Mouse (Mus musculus) midbrain, embryonic 10.5 days (tissue): ENCODE data around the gene Otop1. TPM values are rescaled to one million over a fixed set of nuclear protein-coding genes. Genes with fewer than 3 reads are reported as not detected.

ENCODE experiments used
- DNase-seq: peaks from one replicate; pipeline ENCODE4 v3.0.0-alpha.2; 2017; ENCODE audit warnings: low spot score
- H3K27ac ChIP-seq: fragments of 300-500 bp; sonication (generic); replicated peaks from 2 replicates; pipeline ENCODE4 v1.5.1; 2016; ENCODE audit warnings: mild to moderate bottlenecking
- H3K27me3 ChIP-seq: fragments of 300-500 bp; sonication (generic); 2 replicates; pipeline ENCODE4 v1.6.1; 2016; ENCODE audit warnings: low read depth, mild to moderate bottlenecking; ENCODE audit not compliant: poor library complexity, severe bottlenecking
- H3K36me3 ChIP-seq: fragments of 300-500 bp; sonication (generic); 2 replicates; pipeline ENCODE4 v1.6.1; 2016; ENCODE audit warnings: mild to moderate bottlenecking, moderate library complexity
- H3K4me1 ChIP-seq: fragments of 300-500 bp; sonication (generic); 2 replicates; pipeline ENCODE4 v1.6.1; 2016
- H3K4me3 ChIP-seq: fragments of 300-500 bp; sonication (generic); 2 replicates; pipeline ENCODE4 v1.5.1; 2016; ENCODE audit warnings: mild to moderate bottlenecking, moderate library complexity
- H3K9me3 ChIP-seq: fragments of 300-500 bp; sonication (generic); replicated peaks from 2 replicates; pipeline ENCODE4 v1.6.1; 2016; ENCODE audit warnings: mild to moderate bottlenecking
- WGBS: fragments of 180-500 bp; shearing (Covaris S2); methylation state at CpG from one replicate; pipeline ENCODE4 v1.1.7; 2016; 5-methylcytosine and 5-hydroxymethylcytosine counted together
- polyA plus RNA-seq: library from polyadenylated mRNA; unstranded; fragments of >200 nt; fragmentation: Nextera tagmentation; extraction: Ambion mirVana; gene quantifications from 2 replicates; pipeline ENCODE4 v1.2.1, GENCODE M21; 2016

Gene Otop1
- polyA plus RNA-seq, 1 experiment from 2014 or later, result 0.10 TPM

- peaks cover 5% of the 10 kb centered on the region; the same call in 1 of the 2 replicates for H3K27me3 ChIP-seq
- peak within 1 kb of the TSS; percentile 88 for H3K27ac ChIP-seq
- H3K9me3 ChIP-seq, result no peaks in the 10 kb centered on the region
- peaks cover 8% of the 10 kb centered on the region for H3K4me1 ChIP-seq
- peak within 1 kb of the TSS; percentile 90 for H3K4me3 ChIP-seq
- under 1% methylated on average over 40 of the region's 40 CpGs for WGBS
- peak; percentile 70 for DNase-seq
- peaks cover 30% of the 10 kb centered on the region for H3K36me3 ChIP-seq
These were observed 15.6 kb upstream of the Otop1 start, which contains the start of gene Tmem128 for GRCm38 (mm10) chr5:38260107-38260682. TSS of gene Tmem128 (plus strand) at chr5:38260185.

- WGBS, result 94% methylated on average over 3 of the region's 3 CpGs
- no peak overlapping the region for H3K27ac ChIP-seq
- peaks cover 52% of the 10 kb centered on the region for H3K36me3 ChIP-seq
- no peak for DNase-seq
- H3K27me3 ChIP-seq, result peaks cover 30% of the 10 kb centered on the region
- no peaks in the 10 kb centered on the region for H3K9me3 ChIP-seq
- H3K4me1 ChIP-seq, result peaks cover 4% of the 10 kb centered on the region; the same call in 1 of the 2 replicates
- H3K4me3 ChIP-seq, result no peak overlapping the region
These were observed 4.8 kb upstream of the Otop1 start for GRCm38 (mm10) chr5:38270942-38271341.

- 90% methylated on average over 4 of the region's 4 CpGs for WGBS
These were observed 1.9 kb upstream of the Otop1 start for GRCm38 (mm10) chr5:38273831-38274230.

GRCm38 (mm10) chr5:38276451-38276850 lies 679 bp downstream of the Otop1 start:
- H3K4me3 ChIP-seq, result peak overlapping the region; percentile 51
- H3K9me3 ChIP-seq, result no peaks in the 10 kb centered on the region
- peaks cover 24% of the 10 kb centered on the region for H3K4me1 ChIP-seq
- WGBS, result 2% methylated on average over 19 of the region's 19 CpGs
- DNase-seq, result peak; percentile 35
- no peak overlapping the region for H3K27ac ChIP-seq
- peaks cover 4% of the 10 kb centered on the region; the same call in 1 of the 2 replicates for H3K36me3 ChIP-seq
- peaks cover 75% of the 10 kb centered on the region for H3K27me3 ChIP-seq

More at GRCm38 (mm10) chr5:38273831-38274230, 1.9 kb upstream of the Otop1 start:
- Histone ChIP-seq H3K27me3 (peaks cover 58% of the 10 kb centered on the region), H3K27ac (no peak overlapping the region), H3K4me3 (no peak overlapping the region), H3K36me3 (peaks cover 25% of the 10 kb centered on the region), H3K4me1 (peaks cover 24% of the 10 kb centered on the region), H3K9me3 (no peaks in the 10 kb centered on the region)
- no peak for DNase-seq

DNA sequence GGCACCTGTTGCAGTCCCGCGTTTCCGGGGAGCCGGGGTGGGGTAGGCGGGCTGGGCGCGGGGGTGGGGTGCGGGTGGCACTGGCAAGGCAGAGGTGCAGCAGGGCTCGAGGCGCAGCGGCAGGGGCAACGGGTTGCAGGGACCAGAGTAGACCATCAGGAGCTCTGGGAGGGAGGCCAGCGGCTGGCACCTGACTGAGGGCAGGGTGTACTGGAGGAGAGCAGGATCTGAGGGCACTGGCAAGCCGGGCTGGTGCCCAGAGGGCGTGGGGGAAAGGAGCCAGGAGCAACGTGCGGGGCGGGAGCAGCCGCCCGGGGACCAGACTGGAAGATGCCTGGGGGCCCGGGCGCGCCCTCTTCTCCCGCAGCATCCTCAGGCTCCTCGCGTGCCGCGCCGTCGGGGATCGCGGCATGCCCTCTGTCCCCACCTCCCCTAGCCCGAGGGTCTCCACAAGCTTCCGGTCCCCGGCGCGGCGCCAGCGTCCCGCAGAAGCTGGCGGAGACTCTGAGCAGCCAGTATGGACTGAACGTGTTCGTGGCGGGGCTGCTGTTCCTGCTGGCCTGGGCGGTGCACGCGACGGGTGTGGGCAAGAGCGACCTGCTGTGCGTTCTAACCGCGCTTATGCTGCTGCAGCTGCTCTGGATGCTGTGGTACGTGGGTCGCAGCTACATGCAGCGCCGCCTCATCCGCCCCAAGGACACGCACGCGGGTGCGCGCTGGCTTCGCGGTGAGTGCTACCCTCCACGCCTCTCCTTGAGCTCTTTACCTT lies 1.5 kb downstream of the Otop1 start:
- peak overlapping the region; percentile 51 for H3K4me3 ChIP-seq
- H3K27me3 ChIP-seq, result peaks cover 75% of the 10 kb centered on the region
- no peaks in the 10 kb centered on the region for H3K36me3 ChIP-seq
- H3K4me1 ChIP-seq, result peaks cover 24% of the 10 kb centered on the region
- H3K9me3 ChIP-seq, result no peaks in the 10 kb centered on the region
- WGBS, result 2% methylated on average over 65 of the region's 65 CpGs
- 0 out of 2 replicates have a peak overlapping the region, but pooled peaks have one; percentile 6 for H3K27ac ChIP-seq
- DNase-seq, result peak; percentile 41

- H3K27me3 ChIP-seq, result peaks cover 74% of the 10 kb centered on the region
- H3K9me3 ChIP-seq, result no peaks in the 10 kb centered on the region
- H3K4me1 ChIP-seq, result peaks cover 24% of the 10 kb centered on the region
- H3K4me3 ChIP-seq, result peak overlapping the region; percentile 51
- H3K36me3 ChIP-seq, result no peaks in the 10 kb centered on the region
- 20% methylated on average over 12 of the region's 12 CpGs for WGBS
- DNase-seq, result peak; percentile 19
- H3K27ac ChIP-seq, result no peak overlapping the region
These were observed 2.3 kb downstream of the Otop1 start for GRCm38 (mm10) chr5:38277936-38278600.

DNA sequence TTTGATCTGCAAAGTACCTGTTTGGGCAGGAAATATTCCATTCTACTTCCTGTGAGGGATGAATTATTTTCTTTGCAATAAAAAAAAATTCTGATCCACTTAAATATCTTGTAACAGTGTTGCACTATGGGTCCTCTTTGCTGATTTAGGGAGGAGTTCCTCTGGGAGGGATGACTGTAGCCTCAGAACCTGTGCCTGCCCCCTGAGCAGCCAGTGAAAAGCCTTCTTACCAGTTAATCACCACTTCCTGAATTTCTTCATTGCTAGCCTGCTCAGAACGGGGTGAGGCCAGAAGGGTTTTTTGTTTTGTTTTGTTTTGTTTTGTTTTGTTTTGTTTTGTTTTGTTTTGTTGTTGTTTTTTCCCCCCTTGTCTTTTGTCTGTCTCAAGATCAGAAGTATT lies 4.3 kb downstream of the Otop1 start:
- no peaks in the 10 kb centered on the region for H3K9me3 ChIP-seq
- 46% methylated on average over 1 of the region's 1 CpGs for WGBS
- peaks cover 54% of the 10 kb centered on the region for H3K27me3 ChIP-seq
- H3K4me3 ChIP-seq, result no peak overlapping the region
- peaks cover 24% of the 10 kb centered on the region for H3K4me1 ChIP-seq
- no peaks in the 10 kb centered on the region for H3K36me3 ChIP-seq
- DNase-seq, result no peak
- no peak overlapping the region for H3K27ac ChIP-seq

- no peaks in the 10 kb centered on the region for H3K9me3 ChIP-seq
- peaks cover 4% of the 10 kb centered on the region; the same call in 1 of the 2 replicates for H3K27me3 ChIP-seq
- no peak overlapping the region for H3K4me3 ChIP-seq
- H3K4me1 ChIP-seq, result no peaks in the 10 kb centered on the region
- no peaks in the 10 kb centered on the region for H3K36me3 ChIP-seq
- WGBS, result 66% methylated on average over 9 of the region's 9 CpGs
- H3K27ac ChIP-seq, result no peak overlapping the region
- no peak for DNase-seq
These were observed 10.0 kb downstream of the Otop1 start for GRCm38 (mm10) chr5:38285724-38286123.

GRCm38 (mm10) chr5:38288476-38288875 lies 12.7 kb downstream of the Otop1 start:
- no peak for DNase-seq
- WGBS, result 87% methylated on average over 3 of the region's 3 CpGs
- no peaks in the 10 kb centered on the region for H3K36me3 ChIP-seq

DNA sequence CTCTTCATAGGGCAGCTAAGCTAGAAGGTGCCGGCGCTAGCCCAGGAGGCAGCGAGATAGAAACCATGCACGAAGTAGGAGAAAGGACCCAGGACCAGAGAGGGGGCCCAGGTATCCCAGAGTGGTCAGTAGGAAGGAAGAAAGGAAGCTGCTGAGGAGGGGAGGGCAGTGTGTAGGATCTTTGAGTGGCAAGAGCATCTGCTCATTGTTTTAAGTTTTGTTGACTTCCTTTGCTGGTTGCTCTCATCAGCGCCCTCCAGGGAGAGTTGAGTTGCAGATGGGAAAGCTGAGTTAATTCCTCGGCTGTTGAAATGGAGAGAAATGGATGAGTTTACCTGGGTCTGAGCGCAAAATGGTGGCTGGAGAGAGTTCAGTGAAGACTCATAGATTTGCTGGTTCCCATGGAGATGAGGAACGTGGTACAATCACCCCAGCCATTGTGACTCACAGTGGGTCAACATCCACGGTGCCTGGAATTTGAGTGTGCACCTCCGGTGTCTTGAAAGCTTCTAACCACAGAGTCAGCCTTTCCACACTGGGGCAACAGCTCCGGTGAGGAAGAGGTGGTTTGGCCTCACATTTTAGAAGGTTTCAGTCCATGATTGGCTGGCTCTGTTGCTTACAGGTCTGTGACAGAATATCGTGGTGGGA lies 26.1 kb downstream of the Otop1 start:
- WGBS, result 89% methylated on average over 12 of the region's 12 CpGs

More at GRCm38 (mm10) chr5:38288476-38288875, 12.7 kb downstream of the Otop1 start:
- Histone ChIP-seq H3K9me3 (no peaks in the 10 kb centered on the region), H3K4me3 (no peak overlapping the region), H3K4me1 (no peaks in the 10 kb centered on the region), H3K27ac (no peak overlapping the region), H3K27me3 (no peaks in the 10 kb centered on the region)

DNA sequence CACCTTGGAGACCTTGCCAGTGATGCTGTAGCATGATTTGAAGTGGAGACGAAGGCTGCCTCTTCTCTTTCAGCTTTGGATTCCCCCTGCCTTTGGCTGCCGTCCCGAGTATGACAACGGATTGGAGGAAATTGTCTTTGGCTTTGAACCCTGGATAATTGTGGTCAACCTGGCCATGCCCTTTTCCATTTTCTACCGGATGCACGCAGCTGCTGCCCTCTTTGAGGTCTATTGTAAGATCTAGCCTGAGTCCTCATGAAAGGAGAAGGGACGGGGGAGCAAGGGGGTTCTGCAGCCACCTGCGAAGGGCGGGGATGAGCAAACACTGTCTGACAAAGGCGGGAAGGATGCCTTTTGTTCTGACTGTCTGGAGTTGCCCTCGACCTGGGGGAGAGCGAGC lies 26.9 kb downstream of the Otop1 start:
- 22% methylated on average over 12 of the region's 12 CpGs for WGBS
- DNase-seq, result peak; percentile 34
- Histone ChIP-seq H3K27me3 (0 out of 2 replicates have a peak, but pooled peaks cover 5% of the 10 kb centered on the region), H3K27ac (no peak overlapping the region), H3K4me3 (no peak overlapping the region), H3K9me3 (no peaks in the 10 kb centered on the region), H3K36me3 (no peaks in the 10 kb centered on the region), H3K4me1 (peaks cover 12% of the 10 kb centered on the region)

More for the DNA sequence above, 26.1 kb downstream of the Otop1 start:
- H3K27me3 ChIP-seq, result 0 out of 2 replicates have a peak, but pooled peaks cover 5% of the 10 kb centered on the region
- no peaks in the 10 kb centered on the region for H3K36me3 ChIP-seq
- H3K4me3 ChIP-seq, result no peak overlapping the region
- DNase-seq, result no peak
- no peaks in the 10 kb centered on the region for H3K9me3 ChIP-seq
- H3K4me1 ChIP-seq, result peaks cover 11% of the 10 kb centered on the region
- H3K27ac ChIP-seq, result no peak overlapping the region

DNA sequence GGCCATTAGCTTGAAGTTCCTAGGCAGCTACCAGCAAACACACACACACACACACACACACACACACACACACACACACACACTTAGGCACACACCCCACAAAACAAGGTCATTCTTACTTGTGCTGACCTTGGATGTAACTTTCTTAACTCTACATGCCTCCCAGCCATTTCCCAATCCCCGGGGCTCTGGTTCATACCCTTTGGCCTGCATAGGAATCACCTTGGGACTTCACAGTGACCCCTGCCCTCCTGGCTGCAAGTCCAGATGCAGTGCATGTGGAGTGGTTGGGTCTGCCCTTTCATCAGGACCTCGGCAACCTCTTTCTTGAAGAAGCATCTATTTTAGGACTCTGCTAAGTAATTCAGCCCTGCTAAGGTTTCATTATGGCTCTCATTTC lies 29.5 kb downstream of the Otop1 start:
- H3K27ac ChIP-seq, result no peak overlapping the region
- WGBS, result 73% methylated on average over 2 of the region's 2 CpGs
- no peak for DNase-seq
- H3K4me3 ChIP-seq, result no peak overlapping the region
- peaks cover 21% of the 10 kb centered on the region for H3K27me3 ChIP-seq
- no peaks in the 10 kb centered on the region for H3K9me3 ChIP-seq
- H3K4me1 ChIP-seq, result peaks cover 16% of the 10 kb centered on the region
- H3K36me3 ChIP-seq, result no peaks in the 10 kb centered on the region
